Mouse (Mus musculus) left cerebral cortex, adult 2 months (tissue): ENCODE results near the gene Hsd17b2. TPM values are rescaled to one million over a fixed set of nuclear protein-coding genes. Genes with fewer than 3 reads are reported as not detected.

Source experiments
- DNase-seq, 2 experiments: peaks; one replicate each; pipeline ENCODE4 v3.0.0; 2021 to 2022; ENCODE audit warnings: low spot score in 2 of 2, mixed read lengths in 1 of 2; ENCODE audit errors: extremely low spot score in 1 of 2
- H3K27ac ChIP-seq: fragments of 200-600 bp; 2 replicates; pipeline ENCODE4 v1.8.1; 2022
- H3K4me3 ChIP-seq: fragments of 200-600 bp; 2 replicates; pipeline ENCODE4 v1.8.1; 2022
- CTCF ChIP-seq: fragments of 200-600 bp; IDR thresholded peaks from 2 replicates; pipeline ENCODE4 v1.8.1; 2022; ENCODE audit warnings: antibody characterized with exemption, mild to moderate bottlenecking, moderate library complexity
- intact Hi-C: fragments of 180-260 bp; cut with DNase I; formaldehyde crosslinking; loops from one replicate; pipeline ENCODE4 v1.15.1; 2025
- total RNA-seq, 2 experiments: library from RNA; stranded (reverse); gene quantifications; 2 replicates each; pipeline ENCODE4 v1.2.3; 2021

Gene Hsd17b2
- total RNA-seq, 2 experiments from 2014 or later = not detected

DNA sequence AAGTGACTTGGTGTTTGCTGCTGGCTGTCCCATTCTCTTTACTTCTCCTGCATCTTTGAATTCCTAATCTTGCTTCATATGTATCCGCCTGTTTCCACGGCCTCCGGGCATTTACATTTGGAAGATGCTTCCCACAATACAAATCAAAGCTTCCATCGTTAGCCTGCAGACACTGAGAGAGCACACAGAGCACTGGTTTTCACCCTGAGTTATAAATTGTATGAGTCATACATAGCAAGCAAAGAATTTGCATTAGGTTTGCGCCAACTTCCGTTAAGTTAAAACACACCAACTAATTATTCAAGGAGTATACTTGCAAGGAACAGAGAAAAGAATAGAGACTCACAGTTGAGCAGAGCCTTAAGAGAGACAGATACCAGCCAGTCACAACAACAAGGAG, 77.6 kb downstream of the Hsd17b2 start:
- no peak for TF ChIP-seq CTCF
- Histone ChIP-seq H3K27ac (peak overlapping the region; percentile 36; the same call in 1 of the 2 replicates), H3K4me3 (no peak overlapping the region)
- DNase-seq = no peak
- intact Hi-C loops = loop anchor here (10.0 kb wide), 1 partner anchor 1285 kb away; no protein-coding TSS in a partner anchor

DNA sequence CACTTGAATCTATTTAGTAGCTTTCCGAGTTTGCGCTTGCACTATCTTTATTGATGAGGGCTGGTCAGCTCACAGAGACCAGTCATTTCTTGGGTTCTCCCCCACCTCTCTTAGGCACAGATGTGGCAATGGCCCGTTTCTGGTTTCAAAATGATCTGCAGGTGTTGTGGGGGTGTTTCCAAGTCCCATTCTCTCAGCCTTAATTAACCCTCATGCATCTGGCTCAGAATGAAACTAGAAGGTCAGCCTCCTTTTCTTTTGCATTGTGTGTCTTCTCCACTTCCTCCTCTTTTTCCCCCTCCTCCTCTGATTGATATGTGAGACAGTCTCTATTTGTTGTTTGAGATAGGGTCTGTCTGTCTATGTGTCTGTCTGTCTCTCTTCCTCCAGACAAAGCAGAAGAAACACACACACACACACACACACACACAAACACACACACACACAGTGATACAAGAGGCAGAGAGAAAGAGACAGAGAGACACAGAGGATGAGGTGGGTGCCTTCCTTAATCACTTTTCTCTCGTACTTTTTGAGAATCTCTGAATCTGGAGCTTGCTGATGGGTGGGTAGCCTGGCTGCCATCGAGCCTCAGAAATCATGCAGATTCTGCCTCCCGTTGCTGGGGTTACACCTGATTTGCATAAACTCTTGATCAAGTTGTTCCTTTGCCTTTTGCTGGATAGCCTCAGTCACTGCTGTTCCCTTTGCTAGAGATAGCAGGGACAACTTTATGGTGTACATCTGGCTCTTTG, 79.8 kb downstream of the Hsd17b2 start:
- H3K4me3 ChIP-seq = no peak overlapping the region
- intact Hi-C loops = no loop called here
- H3K27ac ChIP-seq = no peak overlapping the region
- no peak for TF ChIP-seq CTCF
- DNase-seq = no peak

DNA sequence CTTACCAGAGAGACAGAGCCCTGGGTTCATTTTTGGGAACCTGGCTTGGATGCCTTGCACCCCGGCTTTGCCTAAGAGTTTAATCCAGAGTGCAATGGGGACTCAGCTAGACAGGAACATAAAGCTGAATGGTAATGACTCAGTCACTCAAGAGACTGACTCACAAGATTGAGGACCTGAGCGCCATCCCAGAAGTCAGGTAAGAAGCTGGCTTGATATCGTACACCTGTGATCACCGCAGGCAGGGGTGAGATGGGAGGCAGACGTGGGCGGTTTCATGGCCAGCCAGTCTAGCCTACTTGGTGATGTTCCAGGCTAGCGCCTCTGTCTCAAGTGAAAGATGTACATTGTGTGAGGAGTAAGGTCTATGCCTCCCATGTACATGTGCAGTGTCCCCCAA, 81.3 kb downstream of the Hsd17b2 start:
- Histone ChIP-seq H3K4me3 (no peak overlapping the region), H3K27ac (no peak overlapping the region)
- no peak for DNase-seq
- intact Hi-C loops = no loop called here
- TF ChIP-seq CTCF = no peak

DNA sequence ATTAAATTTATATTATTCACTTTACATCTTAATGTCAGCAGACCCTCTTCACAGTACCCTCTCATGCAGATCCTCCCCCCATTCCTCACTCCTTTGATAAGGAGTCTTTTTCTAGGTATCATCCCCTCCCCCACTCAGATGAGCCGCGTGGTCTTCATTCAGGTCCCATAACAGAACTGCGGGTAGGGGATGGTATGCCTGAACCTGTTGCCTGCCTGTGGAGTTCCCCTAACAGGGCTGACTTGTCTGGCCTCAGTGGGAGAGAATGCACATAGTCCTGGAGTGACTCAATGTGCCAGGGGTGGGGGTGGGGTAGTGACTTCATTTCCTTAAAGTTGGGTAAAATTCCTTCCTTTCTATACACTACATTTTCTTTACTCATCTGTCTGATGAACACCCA, 84.7 kb downstream of the Hsd17b2 start:
- no peak overlapping the region for H3K27ac ChIP-seq
- DNase-seq = no peak
- intact Hi-C loops = no loop called here
- no peak for TF ChIP-seq CTCF
- no peak overlapping the region for H3K4me3 ChIP-seq

DNA sequence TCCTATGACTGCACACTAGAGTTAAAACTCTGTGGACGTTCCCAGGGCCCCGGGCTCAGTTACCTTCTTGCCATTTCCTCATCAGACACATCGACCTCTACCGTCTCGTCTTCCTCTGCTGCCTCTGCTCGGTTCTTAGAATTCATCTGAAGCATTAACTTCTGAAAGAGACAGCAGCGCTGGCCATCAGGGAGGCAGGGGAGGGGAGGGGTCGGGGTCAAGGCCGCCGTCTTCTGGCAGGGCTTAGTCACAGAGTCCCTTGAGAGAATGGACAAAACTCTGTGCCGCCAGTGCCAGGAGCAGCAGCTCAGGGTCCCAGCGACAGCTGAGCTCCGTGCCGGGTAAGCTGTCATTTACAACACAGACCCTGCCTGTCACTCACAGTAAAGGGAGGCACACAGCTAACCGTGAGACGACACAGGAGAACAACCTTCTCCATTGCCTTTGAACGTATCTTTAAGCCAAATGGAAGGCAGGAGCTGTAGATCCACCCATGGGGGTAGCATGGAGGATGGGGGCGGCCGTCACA, 91.0 kb downstream of the Hsd17b2 start:
- no peak for TF ChIP-seq CTCF
- intact Hi-C loops = no loop called here
- Histone ChIP-seq H3K4me3 (no peak overlapping the region), H3K27ac (no peak overlapping the region)
- DNase-seq = no peak

DNA sequence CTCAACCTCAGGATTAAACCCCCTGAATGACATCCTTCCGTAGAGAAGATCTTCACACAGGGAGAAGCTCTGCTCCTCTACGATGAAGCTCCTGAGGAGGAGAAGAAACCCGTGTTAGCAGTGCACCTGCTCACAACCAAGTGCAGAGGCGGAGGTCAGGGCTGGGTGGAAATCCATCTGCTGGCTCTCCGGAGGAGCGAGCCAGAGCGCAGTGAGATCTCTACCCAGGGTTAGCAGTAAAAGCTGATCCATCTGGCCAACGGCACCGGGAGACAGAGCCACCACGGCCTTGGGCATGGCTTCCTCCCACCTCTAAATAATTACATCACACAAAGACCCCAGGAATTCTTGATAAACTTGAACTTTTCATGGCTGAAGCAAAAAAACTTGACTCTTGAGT, 92.9 kb downstream of the Hsd17b2 start:
- H3K27ac ChIP-seq = no peak overlapping the region
- TF ChIP-seq CTCF = no peak
- intact Hi-C loops = no loop called here

DNA sequence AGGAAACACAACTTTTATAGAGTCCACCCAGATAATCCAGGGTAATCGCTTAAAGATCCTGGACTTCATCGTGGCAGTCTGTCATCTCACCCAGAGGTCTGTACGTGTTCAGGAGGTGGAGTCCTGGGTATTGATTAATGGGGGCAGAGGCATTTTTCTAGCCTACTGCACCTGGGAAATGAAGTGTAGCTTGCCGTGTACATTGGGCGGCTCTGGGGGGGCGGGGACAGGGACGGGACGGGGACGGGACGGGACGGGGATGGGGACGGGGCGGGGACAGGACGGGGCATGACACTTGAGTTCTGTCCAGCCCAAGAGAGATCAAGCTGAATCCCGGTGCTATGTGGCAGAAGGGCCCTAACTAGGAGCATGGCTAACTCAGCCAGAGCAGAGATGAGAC, 94.8 kb downstream of the Hsd17b2 start:
- intact Hi-C loops = no loop called here
- TF ChIP-seq CTCF = no peak
- no peak overlapping the region for H3K4me3 ChIP-seq
- DNase-seq = no peak
- H3K27ac ChIP-seq = no peak overlapping the region

More for the DNA sequence above, 92.9 kb downstream of the Hsd17b2 start:
- no peak for DNase-seq
- H3K4me3 ChIP-seq = no peak overlapping the region

DNA sequence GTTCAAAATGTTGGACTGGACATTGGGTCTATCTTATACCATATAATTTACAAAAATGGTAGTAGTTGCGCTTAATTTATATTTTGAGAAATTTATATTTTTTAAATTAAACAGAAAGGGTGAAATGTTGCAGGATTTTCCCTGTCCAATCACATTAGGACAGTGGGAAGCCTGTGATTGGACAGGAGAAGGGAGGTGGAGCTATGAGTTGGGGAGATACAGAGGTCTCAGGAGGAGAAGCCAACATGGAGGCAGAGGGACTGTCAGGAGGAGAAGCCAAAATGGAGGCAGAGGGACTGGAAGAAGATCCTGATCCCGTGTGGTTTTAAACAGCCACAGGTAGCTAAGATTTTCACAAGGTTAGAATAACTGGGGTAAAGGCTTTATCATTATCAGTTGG, 96.4 kb downstream of the Hsd17b2 start:
- no peak for TF ChIP-seq CTCF
- no peak for DNase-seq
- intact Hi-C loops = no loop called here
- Histone ChIP-seq H3K4me3 (no peak overlapping the region), H3K27ac (no peak overlapping the region)

DNA sequence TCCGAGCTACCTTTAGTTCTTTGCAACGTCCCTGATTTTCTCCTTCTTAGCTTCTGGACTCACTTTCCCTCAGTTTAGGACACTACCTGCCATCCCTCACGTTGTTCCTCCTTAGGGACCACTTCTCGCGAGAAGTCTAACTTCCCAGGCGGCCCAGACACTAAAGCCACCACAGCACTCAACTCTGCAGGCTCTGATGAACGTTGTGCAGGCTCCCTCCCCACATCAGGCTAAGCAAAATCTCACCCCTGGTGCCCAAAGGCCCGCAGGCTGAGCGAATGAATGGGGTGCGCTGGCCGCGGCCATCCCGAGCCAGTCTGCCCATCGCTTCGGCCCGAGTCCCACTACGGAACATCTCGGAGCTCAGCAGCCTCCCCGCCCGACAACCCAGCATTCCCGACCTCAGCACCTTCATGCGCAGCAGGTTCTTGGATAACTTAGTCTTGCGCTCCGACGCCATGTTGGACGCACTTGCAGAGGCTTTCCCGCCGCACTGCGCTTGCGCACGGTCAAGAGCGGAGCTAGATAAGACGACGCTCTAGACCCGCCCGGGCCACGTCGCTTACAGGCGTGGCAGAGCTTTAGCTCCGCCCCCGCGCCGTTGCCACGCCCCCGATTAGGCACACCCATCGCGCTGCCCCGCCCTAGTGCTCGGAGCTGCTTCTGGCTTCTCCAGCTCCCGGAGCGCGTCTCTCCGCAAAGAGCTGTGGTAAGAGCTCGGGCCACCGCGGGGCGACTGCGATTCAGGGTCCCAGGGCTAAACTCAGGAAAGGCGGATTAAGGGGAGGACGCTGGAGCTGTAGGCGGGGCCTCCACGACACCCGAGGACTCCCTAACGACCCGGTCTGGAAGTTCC, 100.0 kb downstream of the Hsd17b2 start, which contains the start of gene Mphosph6:
Gene Mphosph6 (minus strand): TSS at position 501 of the 856 bp plus-strand sequence.
- peak; percentile 95 for DNase-seq
- Histone ChIP-seq H3K27ac (peak within 1 kb of the TSS; percentile 75), H3K4me3 (peak within 1 kb of the TSS; percentile 96)
- intact Hi-C loops = no loop called here
- no peak; the same call in none of the 2 replicates for TF ChIP-seq CTCF

DNA sequence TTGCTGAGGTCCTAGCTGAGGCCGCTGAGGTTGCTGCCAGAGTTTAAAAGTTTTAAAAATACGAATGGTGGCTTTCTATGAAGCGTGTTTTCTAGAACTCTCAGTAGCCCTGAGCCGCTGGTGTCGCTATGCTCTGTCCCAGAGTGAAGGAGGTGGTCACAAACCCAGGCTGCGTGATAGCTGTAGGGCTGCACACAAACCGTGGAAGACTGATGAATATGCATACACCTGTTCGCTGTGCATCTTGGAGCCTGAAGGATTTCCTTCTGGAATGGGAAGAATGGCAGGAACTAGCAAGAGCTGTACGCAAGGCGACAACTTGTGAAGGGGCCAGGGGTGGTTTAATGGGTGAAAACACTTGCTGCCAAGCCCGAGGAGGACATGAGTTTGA, 100.6 kb downstream of the Hsd17b2 start:
- peak overlapping the region; percentile 96 for H3K4me3 ChIP-seq
- TF ChIP-seq CTCF = no peak
- H3K27ac ChIP-seq = peak overlapping the region; percentile 51; the same call in 1 of the 2 replicates
- intact Hi-C loops = no loop called here
- DNase-seq = no peak

DNA sequence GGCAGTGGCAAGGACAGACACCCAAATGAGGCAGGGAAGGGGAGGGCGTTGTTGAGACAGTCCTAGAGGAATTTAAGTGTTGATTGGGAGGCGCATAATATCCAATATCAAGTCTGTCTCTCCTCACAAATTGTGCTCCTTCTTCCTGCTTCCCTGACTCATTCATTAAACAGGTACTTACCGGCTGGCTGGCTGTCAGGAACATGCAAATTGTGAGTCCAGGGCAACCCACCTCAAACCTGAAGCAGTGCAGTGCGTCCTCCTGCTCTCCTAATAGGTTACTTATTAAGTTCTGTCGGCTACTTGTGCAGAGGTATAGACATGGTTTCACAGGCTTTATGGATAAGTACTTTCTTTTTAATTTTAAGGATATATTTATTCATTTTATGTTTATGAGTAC, 103.7 kb downstream of the Hsd17b2 start:
- H3K4me3 ChIP-seq = no peak overlapping the region
- H3K27ac ChIP-seq = no peak overlapping the region
- intact Hi-C loops = no loop called here
- TF ChIP-seq CTCF = no peak
- DNase-seq = no peak

Other genes starting within 250 kb of the Hsd17b2 start
- 1 to 10 TPM; 2.4 to 2.9 TPM for gene Plcg2, start 203.6 kb upstream of the Hsd17b2 start, total RNA-seq
- 1 to 10 TPM; 4.7 to 6.5 TPM for gene Sdr42e1, start 28.2 kb upstream of the Hsd17b2 start, total RNA-seq
- gene Mphosph6, start 100.0 kb downstream of the Hsd17b2 start, total RNA-seq = 10 to 100 TPM; 21.9 to 22.4 TPM